Mouse (Mus musculus): Measurements from ENCODE around the gene Mtfr1l. TPM values are rescaled to one million over a fixed set of nuclear protein-coding genes. Genes with fewer than 3 reads are reported as not detected.

Gene Mtfr1l
- 165 and 167 TPM in 2 replicates for polyA plus RNA-seq (2015; fragmentation: Nextera tagmentation; extraction: Ambion mirVana)

DNA sequence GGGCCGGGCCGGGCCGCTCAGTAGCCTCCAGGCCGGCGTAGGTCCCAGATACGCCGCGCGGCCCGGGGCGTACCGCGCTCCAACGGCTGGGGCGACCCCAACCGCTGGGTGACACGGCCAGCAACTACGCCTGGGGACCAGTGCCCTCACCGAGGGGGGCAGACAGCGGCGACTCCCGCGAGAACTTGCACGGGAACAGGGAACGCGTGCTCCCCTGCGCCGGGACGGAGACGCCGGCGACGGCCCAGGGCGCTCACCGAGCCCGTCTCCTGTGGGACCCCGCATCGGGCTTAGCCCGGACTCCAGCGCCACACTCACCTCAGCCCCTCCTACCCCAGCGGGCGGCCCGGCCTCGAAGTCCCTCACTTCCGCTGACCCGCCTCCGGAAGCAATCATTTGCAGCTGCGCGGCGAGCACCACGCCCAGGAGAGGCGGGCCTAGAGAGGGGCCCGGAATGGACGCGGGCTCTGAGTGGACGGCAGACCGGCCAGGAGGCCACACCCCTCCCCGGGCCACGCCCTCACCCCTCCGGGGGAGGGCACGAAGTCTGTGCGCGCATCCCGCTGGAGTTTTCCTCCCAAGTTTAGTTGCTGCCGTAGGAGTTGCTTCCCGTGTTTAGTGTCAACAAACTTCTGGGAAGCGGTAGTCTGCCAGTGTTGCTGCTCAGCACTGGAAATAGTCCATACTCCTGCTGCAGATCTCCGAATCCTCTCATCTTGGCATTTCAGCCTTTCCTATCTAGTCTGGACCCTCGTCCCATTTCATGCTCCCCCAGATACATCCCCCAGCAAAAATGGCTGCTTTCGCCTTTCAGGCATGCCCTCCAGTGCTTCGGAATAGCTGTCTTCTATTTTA, at the start of gene Mtfr1l:
Mtfr1l (minus strand) TSS at position 456 of the 855 bp plus-strand sequence.
- Histone ChIP-seq H3K4me1 (ENCODE audit: control insufficient read depth, insufficient read depth, low read length) (peaks cover 26% of the 10 kb centered on the region), H3K27ac (ENCODE audit: low read length) (peak within 1 kb of the TSS; percentile 96), H3K4me3 (ENCODE audit: low read length) (peak within 1 kb of the TSS; percentile 96), H3K27me3 (ENCODE audit: control insufficient read depth, insufficient read depth, low read length) (no peaks in the 10 kb centered on the region), H3K9me3 (replicated peaks; ENCODE audit: control insufficient read depth, low read length) (no peaks in the 10 kb centered on the region), H3K4me2 (ENCODE audit: low read depth, low read length) (peak within 1 kb of the TSS; percentile 96), H3K36me3 (ENCODE audit: control insufficient read depth, insufficient read depth) (peaks cover 18% of the 10 kb centered on the region; the same call in 1 of the 2 replicates), H3K9ac (ENCODE audit: low read length) (peak within 1 kb of the TSS; percentile 94)
- WGBS, result under 1% methylated on average over 63 of the region's 71 CpGs
- ATAC-seq (replicated peaks; ENCODE audit: extremely low read depth, insufficient read depth, low FRiP score), result peak; percentile 96

DNA sequence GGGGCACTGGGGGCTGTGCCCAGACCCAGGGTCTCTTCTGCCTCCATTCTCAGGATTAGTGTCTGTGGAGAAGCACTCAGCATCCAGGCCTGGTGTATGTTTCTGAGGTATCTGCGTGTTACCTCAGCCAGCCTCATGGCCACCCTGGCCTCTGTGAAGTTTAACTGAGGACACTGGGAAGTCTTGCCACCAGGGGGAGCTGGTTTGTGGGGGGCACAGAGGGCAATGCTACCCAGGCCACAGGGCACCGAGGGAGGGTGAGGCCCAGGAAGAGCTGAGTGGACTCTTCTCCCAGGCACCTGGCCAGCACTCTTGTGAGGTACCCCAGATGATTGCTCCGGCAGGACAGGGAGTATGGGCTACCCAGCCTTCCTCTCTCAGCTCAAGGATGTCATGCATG, 48.3 kb upstream of the Mtfr1l start:
- Histone ChIP-seq H3K4me1 (ENCODE audit: control insufficient read depth, insufficient read depth, low read length) (peaks cover 18% of the 10 kb centered on the region), H3K27me3 (ENCODE audit: control insufficient read depth, insufficient read depth, low read length) (no peaks in the 10 kb centered on the region), H3K27ac (ENCODE audit: low read length) (no peak overlapping the region), H3K4me3 (ENCODE audit: low read length) (no peak overlapping the region), H3K36me3 (ENCODE audit: control insufficient read depth, insufficient read depth) (0 out of 2 replicates have a peak, but pooled peaks cover 2% of the 10 kb centered on the region), H3K4me2 (ENCODE audit: low read depth, low read length) (no peak overlapping the region), H3K9me3 (replicated peaks; ENCODE audit: control insufficient read depth, low read length) (no peaks in the 10 kb centered on the region), H3K9ac (ENCODE audit: low read length) (no peak overlapping the region)
- no peak for ATAC-seq (replicated peaks; ENCODE audit: extremely low read depth, insufficient read depth, low FRiP score)
- 61% methylated on average over 3 of the region's 3 CpGs for WGBS

DNA sequence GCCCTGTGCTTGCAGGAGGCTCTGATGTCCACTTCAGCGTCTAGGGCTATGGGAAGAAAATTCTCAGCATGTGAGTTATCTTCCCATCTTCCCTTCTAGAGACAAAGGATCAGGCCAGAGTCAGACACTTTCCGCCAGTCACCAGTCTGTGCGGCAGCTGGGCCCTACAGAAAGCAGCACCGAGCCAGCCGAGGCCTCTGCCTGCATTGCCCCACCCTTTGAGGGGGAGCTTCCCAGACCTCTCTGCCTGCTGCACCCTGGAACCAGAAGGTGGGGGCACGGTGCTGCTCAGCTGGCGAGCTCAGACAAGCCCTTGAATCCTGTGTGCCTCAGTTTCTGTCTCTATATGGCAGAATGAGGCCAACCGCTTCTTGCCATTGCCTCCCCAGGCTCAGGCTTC, 46.2 kb upstream of the Mtfr1l start:
- Histone ChIP-seq H3K27ac (ENCODE audit: low read length) (no peak overlapping the region), H3K9ac (ENCODE audit: low read length) (no peak overlapping the region), H3K36me3 (ENCODE audit: control insufficient read depth, insufficient read depth) (0 out of 2 replicates have a peak, but pooled peaks cover 2% of the 10 kb centered on the region), H3K4me2 (ENCODE audit: low read depth, low read length) (no peak overlapping the region), H3K4me1 (ENCODE audit: control insufficient read depth, insufficient read depth, low read length) (peaks cover 21% of the 10 kb centered on the region), H3K27me3 (ENCODE audit: control insufficient read depth, insufficient read depth, low read length) (no peaks in the 10 kb centered on the region), H3K9me3 (replicated peaks; ENCODE audit: control insufficient read depth, low read length) (no peaks in the 10 kb centered on the region), H3K4me3 (ENCODE audit: low read length) (no peak overlapping the region)
- WGBS, result 60% methylated on average over 8 of the region's 8 CpGs
- ATAC-seq (replicated peaks; ENCODE audit: extremely low read depth, insufficient read depth, low FRiP score), result no peak

DNA sequence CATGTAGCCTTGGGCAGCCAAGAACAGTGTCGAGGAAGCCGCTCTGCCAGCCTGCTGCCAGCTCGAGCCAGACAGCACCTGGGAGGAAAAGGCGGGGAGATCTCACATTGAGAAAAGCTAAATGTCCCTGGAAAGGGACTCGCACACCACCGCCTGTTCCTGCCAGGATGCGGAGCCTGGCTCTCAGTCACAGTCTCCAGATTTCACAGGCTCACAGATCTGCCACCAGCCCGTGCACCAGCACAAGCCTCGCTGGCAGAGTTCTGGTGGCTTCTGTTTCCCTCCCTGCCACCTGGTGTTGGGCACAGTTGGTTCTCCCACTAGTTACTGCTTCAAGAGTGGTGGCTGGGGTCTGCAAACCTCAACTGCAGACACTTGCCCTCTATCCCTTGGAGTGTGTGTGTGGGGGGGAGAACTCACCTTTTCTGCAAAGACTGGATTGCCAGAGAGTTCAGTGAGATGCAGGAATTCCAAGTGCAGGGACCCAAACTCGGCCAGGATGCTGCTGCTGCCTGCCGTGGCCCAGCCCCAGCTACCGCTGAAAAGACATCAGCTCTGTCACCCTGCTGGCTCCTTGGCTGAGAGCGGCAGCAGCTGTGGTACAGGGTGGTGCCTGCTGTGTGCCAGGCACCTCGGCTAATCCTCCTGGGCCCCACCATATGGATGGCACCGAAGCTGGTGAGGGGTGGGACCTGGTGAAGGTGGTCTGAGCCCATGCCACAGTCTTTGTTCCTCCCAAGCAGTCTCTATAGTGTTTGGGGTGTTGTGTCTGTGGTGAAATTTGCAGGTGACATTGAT, 45.4 kb upstream of the Mtfr1l start:
- Histone ChIP-seq H3K27ac (ENCODE audit: low read length) (no peak overlapping the region), H3K9ac (ENCODE audit: low read length) (no peak overlapping the region), H3K4me3 (ENCODE audit: low read length) (no peak overlapping the region), H3K4me1 (ENCODE audit: control insufficient read depth, insufficient read depth, low read length) (peaks cover 21% of the 10 kb centered on the region), H3K9me3 (replicated peaks; ENCODE audit: control insufficient read depth, low read length) (no peaks in the 10 kb centered on the region), H3K27me3 (ENCODE audit: control insufficient read depth, insufficient read depth, low read length) (no peaks in the 10 kb centered on the region), H3K4me2 (ENCODE audit: low read depth, low read length) (no peak overlapping the region), H3K36me3 (ENCODE audit: control insufficient read depth, insufficient read depth) (0 out of 2 replicates have a peak, but pooled peaks cover 2% of the 10 kb centered on the region)
- ATAC-seq (replicated peaks; ENCODE audit: extremely low read depth, insufficient read depth, low FRiP score), result no peak
- WGBS, result 81% methylated on average over 15 of the region's 15 CpGs

DNA sequence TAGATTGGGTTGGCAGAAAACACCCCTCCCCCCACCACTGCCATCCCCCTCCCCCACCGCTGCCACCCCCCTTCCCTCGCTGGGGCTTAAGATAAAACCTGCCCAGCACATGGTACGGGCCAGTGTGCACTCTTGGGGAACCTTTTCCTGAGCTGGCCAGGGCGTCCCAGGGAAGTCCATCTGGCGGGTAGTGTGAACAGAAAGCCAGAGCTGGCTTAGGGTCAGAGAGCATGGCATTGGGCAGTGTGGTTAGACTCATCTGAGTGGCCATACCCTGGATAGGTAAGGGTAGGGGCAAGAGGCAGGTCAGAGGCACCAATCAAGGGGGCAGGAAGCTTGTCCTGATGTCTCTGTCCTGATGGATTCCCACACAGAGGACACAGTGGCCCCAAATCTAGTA, 44.4 kb upstream of the Mtfr1l start:
- Histone ChIP-seq H3K4me1 (ENCODE audit: control insufficient read depth, insufficient read depth, low read length) (peaks cover 21% of the 10 kb centered on the region), H3K36me3 (ENCODE audit: control insufficient read depth, insufficient read depth) (peaks cover 2% of the 10 kb centered on the region; the same call in 1 of the 2 replicates), H3K27me3 (ENCODE audit: control insufficient read depth, insufficient read depth, low read length) (no peaks in the 10 kb centered on the region), H3K9me3 (replicated peaks; ENCODE audit: control insufficient read depth, low read length) (no peaks in the 10 kb centered on the region), H3K4me2 (ENCODE audit: low read depth, low read length) (peak overlapping the region; percentile 51), H3K27ac (ENCODE audit: low read length) (peak overlapping the region; percentile 81), H3K9ac (ENCODE audit: low read length) (peak overlapping the region; percentile 45), H3K4me3 (ENCODE audit: low read length) (peak overlapping the region; percentile 9; the same call in 1 of the 2 replicates)
- 16% methylated on average over 5 of the region's 5 CpGs for WGBS
- peak; percentile 64 for ATAC-seq (replicated peaks; ENCODE audit: extremely low read depth, insufficient read depth, low FRiP score)

DNA sequence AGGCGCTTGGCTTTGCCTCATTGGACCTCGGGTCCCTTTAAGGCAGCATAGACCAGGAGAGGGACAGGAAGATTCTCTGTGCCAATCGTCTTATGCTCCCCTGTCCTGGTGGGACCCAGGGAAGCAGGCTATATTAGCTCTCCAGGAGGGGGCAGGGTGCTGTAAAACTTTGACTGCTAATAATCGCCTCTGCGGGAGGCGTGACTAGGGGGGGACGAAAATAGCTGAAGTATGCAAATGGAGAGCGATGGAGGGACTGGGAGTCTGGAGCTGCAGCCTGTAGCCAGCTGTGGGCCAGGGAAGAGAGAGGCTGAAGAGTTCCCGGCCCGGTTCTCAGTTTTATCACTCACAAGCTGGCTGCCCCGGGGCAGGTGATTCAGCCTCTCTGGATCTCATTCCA, 44.0 kb upstream of the Mtfr1l start:
- Histone ChIP-seq H3K27me3 (ENCODE audit: control insufficient read depth, insufficient read depth, low read length) (no peaks in the 10 kb centered on the region), H3K27ac (ENCODE audit: low read length) (peak overlapping the region; percentile 81), H3K4me3 (ENCODE audit: low read length) (peak overlapping the region; percentile 9), H3K9me3 (replicated peaks; ENCODE audit: control insufficient read depth, low read length) (no peaks in the 10 kb centered on the region), H3K36me3 (ENCODE audit: control insufficient read depth, insufficient read depth) (peaks cover 5% of the 10 kb centered on the region; the same call in 1 of the 2 replicates), H3K9ac (ENCODE audit: low read length) (peak overlapping the region; percentile 45), H3K4me2 (ENCODE audit: low read depth, low read length) (peak overlapping the region; percentile 51), H3K4me1 (ENCODE audit: control insufficient read depth, insufficient read depth, low read length) (peaks cover 21% of the 10 kb centered on the region)
- 9% methylated on average over 11 of the region's 11 CpGs for WGBS
- ATAC-seq (replicated peaks; ENCODE audit: extremely low read depth, insufficient read depth, low FRiP score), result peak; percentile 84

DNA sequence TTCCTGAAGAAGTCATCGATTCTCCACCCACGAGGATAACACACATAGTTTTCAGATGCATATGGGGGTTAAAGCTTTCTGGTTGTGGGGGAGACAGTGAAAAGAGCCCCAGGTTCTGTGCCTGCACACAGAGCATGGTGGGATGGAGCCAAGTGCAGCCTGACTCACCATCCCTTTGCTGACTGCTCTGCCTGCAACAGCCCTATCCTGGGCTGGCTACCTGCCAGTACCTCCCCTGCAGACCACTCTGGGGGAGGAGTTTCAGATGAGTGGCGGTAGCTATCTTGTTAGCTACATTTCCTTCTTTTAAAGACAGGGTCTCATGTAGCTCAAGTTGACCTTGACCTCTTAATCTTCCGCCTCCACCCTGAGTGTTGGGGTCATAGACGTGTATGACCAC, 43.2 kb upstream of the Mtfr1l start:
- Histone ChIP-seq H3K27ac (ENCODE audit: low read length) (peak overlapping the region; percentile 81), H3K9me3 (replicated peaks; ENCODE audit: control insufficient read depth, low read length) (no peaks in the 10 kb centered on the region), H3K27me3 (ENCODE audit: control insufficient read depth, insufficient read depth, low read length) (no peaks in the 10 kb centered on the region), H3K4me2 (ENCODE audit: low read depth, low read length) (peak overlapping the region; percentile 51), H3K9ac (ENCODE audit: low read length) (no peak overlapping the region), H3K4me3 (ENCODE audit: low read length) (no peak overlapping the region), H3K4me1 (ENCODE audit: control insufficient read depth, insufficient read depth, low read length) (peaks cover 21% of the 10 kb centered on the region), H3K36me3 (ENCODE audit: control insufficient read depth, insufficient read depth) (peaks cover 6% of the 10 kb centered on the region; the same call in 1 of the 2 replicates)
- WGBS, result 33% methylated on average over 5 of the region's 5 CpGs
- ATAC-seq (replicated peaks; ENCODE audit: extremely low read depth, insufficient read depth, low FRiP score), result 0 out of 2 replicates have a peak, but pooled peaks have one; percentile 29

DNA sequence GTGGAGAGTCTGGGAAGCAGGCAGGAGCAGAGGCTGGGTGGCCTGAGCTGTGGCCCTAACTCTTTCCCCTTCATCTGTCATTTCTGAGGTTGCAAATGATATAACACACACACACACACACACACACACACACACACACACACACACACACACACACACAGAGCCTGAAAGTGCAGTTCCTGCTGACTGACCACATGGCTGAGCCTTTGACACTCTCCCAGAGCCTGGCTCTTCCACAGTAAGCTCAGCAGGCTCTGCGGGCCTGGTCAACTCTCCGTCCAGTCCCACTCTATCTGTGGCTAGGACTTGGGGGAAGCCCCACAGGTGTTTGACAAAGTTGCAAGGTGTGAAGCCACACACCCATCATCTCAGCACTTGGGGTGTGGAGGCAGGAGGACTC, 42.1 kb upstream of the Mtfr1l start:
- WGBS, result 91% methylated on average over 2 of the region's 2 CpGs
- H3K9me3 ChIP-seq (replicated peaks; ENCODE audit: control insufficient read depth, low read length), result no peaks in the 10 kb centered on the region
- H3K4me1 ChIP-seq (ENCODE audit: control insufficient read depth, insufficient read depth, low read length), result peaks cover 21% of the 10 kb centered on the region
- ATAC-seq (replicated peaks; ENCODE audit: extremely low read depth, insufficient read depth, low FRiP score), result no peak
- H3K9ac ChIP-seq (ENCODE audit: low read length), result no peak overlapping the region
- no peak overlapping the region for H3K27ac ChIP-seq (ENCODE audit: low read length)
- H3K4me2 ChIP-seq (ENCODE audit: low read depth, low read length), result no peak overlapping the region
- no peak overlapping the region for H3K4me3 ChIP-seq (ENCODE audit: low read length)
- no peaks in the 10 kb centered on the region for H3K27me3 ChIP-seq (ENCODE audit: control insufficient read depth, insufficient read depth, low read length)
- H3K36me3 ChIP-seq (ENCODE audit: control insufficient read depth, insufficient read depth), result peaks cover 6% of the 10 kb centered on the region; the same call in 1 of the 2 replicates

All from heart, embryonic 16.5 days (tissue).